Mouse (Mus musculus): ENCODE measurements around the gene Krtap26-1.

Krtap26-1 gene

DNA sequence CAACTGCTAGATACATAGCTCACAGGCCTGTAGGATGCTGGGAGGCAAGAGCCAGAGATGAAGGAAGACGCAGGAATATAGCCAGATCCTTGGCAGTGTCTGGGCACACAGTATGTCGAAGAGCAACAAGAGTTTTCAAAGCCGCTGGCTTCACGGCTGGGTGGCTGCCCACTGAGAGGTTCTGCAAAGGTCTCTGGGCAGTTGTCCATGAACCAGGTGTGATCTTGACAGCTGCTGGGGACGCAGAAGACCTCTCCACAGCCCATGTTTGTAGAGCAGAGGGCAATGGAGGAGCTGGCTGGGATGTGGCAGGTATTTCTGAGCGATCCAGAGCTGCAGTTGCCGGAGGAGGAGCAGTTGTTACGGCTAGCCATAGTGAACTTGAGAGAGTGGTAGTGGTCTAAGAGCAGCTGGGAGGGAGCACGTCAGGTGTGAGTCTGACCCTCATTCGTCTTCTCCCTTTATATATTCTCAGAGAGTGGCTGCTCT, at the start of gene Krtap26-1:
Gene Krtap26-1, minus strand, starts transcription at position 439 of the 489 bp plus-strand sequence.
- no peak for DNase-seq (ENCODE audit: low read depth, low spot score)

DNA sequence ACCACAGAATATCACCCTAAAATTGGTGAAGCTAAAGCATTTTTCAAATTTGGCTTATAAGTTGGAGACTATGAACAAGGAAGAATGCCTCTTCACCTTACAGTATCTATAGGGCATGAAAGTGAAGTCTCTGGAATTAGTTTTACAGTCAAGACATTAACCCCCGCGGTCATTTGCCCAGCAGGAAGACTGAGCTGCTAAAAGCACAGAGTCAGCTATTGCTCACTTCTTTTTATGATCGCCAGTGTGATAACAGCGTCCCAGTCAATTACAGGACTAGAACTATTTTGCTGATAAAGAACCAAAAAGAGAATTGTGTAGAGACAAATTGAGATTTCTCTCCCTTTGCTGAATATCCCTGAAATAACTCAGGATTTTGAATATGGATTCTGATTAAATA, 48.7 kb upstream of the Krtap26-1 start:
- DNase-seq (ENCODE audit: low read depth, low spot score): no peak

DNA sequence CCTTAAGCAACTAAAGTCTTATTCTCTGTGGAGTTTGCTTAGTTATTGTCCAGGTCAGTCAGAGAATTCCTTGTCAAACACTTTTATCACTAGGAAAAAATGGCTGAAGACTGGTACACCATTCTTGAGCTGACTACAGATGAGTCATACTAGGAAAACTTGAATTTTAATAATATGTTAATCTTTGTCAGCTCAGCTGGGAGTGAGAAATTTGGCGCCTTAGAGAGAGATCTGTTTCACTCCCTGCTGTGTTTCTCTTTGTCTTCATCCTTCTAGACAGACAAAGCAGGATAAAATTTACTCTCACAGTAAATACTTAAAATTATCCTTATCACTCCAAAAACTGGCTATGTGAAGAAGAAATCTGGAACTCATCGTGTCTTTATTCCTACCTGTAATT, 33.7 kb upstream of the Krtap26-1 start:
- peak; percentile 16 for DNase-seq (ENCODE audit: low read depth, low spot score)

DNA sequence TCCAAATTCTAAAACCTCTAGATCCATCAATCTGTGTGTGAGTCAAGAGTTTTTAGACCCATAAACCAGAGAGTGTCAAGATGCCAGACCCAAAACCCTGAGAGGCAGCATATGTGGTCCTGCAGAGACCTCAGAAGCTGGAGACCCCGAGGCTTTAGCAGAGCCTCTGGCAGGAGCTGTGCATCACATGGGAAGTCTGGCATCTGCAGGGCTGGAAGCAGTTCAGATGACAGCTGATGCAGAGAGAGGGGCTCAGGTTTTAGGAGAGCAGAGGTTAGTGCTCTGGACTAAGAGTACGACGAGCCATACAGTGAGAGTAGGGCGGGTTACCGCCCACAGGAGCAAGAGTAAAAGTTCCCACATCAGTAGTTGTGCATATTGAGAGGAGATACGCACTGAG, 31.5 kb upstream of the Krtap26-1 start:
- no peak for DNase-seq (ENCODE audit: low read depth, low spot score)

DNA sequence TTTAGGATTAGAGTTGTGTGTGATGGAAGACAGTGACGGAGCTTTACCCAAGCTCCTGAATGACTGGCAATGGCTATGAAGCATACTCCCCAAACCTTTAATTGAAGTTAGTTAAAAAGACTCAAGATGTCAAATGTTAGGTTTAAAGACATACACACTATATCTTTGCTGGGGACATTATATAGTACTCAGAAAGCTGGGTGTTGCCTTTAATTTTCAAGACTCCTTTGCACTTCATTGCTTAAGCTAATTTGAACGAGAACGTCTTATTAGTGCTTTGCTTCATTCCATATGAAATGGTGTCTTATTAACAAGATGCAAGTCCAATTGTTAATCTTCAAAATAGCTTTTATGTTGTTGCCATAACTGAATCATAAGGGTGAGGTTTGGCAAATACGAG, 24.0 kb upstream of the Krtap26-1 start, which contains the start of gene Krtap27-1:
Gene Krtap27-1, minus strand, starts transcription at position 101 of the 400 bp plus-strand sequence.
- DNase-seq (ENCODE audit: low read depth, low spot score): no peak

DNA sequence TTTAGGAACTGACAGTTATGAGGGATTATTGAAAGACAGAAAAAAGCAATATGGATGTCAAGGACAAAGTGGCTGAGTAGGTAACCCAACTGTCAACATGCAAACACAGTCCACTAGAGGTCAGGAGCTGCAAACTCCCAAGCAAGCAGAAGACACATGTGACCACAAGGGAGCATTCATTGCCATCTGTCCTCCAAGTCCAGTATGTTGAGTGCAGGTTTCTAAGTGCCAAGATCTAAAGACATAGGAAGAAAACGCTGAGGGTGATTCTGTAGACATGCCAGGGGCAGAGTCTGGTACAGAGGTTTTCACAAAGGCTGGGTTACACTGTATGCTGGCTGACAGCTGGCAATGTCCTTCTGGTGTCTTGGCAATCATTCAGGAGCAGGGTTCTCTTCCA, 9.8 kb upstream of the Krtap26-1 start:
- DNase-seq (ENCODE audit: low read depth, low spot score): no peak

DNA sequence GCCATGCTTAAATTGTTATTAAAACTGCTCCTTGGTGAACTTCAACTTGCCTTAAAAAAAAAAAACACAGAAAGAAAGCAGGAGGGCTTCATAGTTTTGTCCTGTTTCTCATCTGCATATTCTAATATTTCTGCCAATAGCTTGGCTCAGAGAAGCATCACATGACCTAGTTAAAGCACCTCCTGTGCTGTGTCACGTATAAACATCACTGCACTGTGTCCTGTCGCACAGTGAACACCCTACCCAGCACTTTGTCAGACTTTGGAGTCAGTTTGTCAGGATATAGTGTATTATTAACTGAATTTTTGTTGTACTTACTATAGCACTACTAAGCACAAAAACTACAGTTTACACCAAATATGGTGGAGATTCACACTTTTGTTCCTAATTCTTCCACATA, 4.4 kb upstream of the Krtap26-1 start:
- DNase-seq (ENCODE audit: low read depth, low spot score): no peak

DNA sequence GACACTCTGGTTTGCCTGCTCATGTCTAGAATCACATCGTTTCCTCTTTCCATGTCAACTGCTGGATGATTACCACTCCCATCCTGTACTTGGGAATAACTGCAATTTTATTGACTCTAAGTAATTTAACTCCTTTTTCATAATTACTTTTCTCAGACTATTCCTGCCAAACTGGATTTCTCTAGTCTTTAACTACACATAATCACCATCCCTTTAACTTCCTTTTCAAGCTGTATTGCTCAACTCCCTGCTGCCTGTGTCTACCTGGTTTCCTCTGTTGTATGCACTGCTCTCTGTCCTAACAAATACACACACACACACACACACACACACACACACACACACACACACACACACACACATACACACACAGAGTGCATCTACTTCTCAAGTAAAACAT, 3.5 kb upstream of the Krtap26-1 start:
- DNase-seq (ENCODE audit: low read depth, low spot score): no peak

DNA sequence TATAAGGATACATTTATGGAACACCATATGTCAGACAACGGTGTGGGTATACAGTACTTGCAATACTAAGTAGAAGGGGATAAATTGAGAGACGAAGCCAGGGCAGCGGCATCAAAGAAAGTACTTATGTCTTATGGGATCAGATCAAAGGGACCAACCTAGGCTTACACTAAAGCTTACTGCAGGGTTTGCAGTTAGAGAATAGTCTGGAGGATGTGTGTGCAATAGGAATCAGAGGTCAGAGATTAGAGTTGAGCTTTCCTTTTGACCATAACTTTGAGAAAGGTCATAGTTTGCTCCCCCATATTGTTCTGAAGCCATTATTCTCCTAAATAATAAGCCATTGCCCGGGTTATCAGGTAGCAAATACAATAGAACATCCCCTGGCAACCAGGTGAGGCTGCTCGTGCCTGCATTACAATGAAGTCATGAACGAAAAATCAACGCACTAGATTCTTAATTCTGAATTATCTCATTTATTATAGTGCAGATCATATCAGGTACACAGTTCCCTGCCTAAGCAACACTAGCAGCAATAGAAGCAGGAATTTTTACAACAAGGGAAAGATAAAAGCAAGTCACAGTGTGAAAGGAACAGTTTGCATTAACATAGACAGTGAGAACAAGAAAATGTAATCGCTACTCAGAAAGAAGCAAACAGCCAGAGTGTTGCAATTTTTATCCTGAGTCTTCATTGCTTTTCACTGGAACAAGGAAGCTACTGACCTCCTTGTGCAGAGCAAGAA, 1.1 kb downstream of the Krtap26-1 start:
- DNase-seq (ENCODE audit: low read depth, low spot score): no peak

DNA sequence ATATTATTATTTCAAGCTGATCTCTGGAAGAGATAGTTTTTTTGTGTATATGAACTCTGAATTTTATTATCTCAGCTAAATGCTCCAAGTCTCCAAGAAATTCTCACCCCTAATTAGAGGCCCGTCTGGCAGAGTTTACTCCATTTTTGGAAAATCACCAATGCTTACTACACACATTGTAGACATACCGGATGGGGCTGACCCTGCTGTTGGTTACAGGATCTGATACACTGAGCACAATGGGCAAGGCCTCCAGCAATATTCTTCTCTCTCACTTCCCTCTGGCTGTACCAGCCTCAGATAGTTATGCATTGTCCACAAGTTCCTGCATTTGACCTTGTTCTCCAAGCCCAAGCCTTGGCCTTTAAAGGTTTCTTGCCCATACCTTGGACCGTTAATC, 7.5 kb downstream of the Krtap26-1 start:
- DNase-seq (ENCODE audit: low read depth, low spot score): no peak

DNA sequence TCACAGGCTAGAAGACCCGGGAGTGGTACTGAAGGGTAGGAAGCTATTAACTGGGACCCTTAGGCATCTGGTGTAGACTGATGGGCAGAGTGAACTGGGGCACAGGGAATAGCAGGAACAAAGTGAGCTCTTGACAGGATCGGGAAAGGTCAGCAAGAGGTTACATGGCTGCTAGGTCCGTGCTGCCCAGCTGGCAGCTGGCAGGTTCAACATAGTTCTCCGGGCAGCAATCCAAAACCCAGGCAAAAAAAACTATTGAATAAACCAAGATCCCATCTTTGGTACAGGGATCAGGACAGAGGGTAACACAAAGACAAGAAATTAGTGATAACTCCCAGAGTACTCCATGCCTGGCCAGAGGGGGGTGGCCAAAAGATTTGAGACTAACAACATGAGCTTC, 12.5 kb downstream of the Krtap26-1 start:
- no peak for DNase-seq (ENCODE audit: low read depth, low spot score)

DNA sequence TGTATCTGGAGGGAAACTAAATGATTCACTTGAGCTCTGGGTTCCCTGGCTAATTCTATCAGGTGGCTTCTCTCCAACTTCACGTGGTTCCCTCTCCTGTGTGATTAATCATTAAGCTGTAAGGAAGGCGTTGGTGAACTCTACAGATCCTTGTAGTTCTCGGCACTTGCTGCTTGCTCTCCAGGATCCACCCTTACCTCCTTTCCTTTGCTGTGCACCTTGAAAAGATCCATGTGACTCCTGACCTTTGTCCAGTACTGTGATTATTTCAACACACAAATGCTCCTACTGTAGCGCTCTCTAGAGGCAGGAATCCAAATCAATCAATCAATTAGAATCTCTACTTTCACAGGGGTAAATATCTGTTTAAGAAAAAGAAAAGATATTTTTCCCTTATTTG, 16.1 kb downstream of the Krtap26-1 start:
- no peak for DNase-seq (ENCODE audit: low read depth, low spot score)

DNA sequence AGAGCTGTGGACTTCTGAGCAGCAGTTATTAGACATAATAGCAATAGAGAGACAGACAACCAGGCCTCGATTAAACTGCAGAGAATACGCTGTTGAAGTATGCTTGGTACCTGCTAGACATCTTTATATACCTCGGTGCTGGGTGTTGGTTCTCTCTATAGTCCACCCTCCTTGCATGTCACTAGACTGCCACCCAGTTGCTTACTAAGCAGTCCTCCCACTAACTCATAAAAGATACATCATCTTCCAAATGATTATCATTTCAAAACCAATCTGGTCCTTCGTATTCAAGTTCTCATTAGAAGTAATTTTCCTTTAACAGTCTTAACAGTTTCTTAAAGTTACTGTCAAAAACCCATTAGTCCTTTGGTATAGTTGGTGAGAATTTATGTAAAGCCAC, 20.0 kb downstream of the Krtap26-1 start, which contains the start of gene 2310079G19Rik:
Gene 2310079G19Rik, minus strand, starts transcription at position 101 of the 400 bp plus-strand sequence.
- DNase-seq (ENCODE audit: low read depth, low spot score): no peak

DNA sequence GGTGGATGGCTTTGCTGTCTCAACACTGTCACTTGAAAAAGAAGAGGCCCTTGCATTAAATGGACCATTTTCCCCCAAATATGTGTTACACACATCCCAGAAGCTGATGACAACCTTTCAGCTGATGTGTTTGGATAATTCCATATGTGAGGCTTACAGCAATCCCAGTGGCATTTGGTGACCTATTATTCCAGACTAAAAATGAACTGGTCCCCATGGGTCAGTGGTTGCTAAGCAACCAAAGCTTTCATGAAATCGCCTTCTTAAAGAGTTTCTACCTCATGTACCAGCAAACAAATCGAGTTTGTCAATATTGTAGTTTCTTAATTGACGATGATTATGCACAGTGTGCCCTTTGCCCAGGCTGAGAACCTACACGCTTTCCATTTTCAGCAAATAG, 34.9 kb downstream of the Krtap26-1 start:
- DNase-seq (ENCODE audit: low read depth, low spot score): no peak

DNA sequence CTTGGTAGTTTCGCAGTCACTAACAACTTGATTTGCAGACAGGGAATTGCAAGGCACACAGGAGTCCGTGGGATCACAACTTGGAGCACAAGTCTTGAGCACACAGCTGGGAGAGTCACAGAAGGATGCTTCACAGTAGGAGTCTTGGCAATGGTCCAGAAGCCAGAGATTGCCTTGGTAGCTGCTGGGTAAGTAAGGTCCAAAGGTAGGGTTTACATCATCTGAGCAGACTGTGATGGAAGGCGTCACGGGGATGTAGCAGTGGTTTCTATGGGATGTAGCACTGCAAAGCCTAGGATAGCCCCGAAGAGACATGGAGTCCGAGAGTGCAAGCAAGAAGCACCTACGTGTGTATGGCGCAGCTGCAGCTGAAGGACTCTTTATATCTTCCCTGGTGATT, 35.7 kb downstream of the Krtap26-1 start, which contains the start of gene Krtap24-1:
Gene Krtap24-1, minus strand, starts transcription at position 358 of the 400 bp plus-strand sequence.
- no peak for DNase-seq (ENCODE audit: low read depth, low spot score)

DNA sequence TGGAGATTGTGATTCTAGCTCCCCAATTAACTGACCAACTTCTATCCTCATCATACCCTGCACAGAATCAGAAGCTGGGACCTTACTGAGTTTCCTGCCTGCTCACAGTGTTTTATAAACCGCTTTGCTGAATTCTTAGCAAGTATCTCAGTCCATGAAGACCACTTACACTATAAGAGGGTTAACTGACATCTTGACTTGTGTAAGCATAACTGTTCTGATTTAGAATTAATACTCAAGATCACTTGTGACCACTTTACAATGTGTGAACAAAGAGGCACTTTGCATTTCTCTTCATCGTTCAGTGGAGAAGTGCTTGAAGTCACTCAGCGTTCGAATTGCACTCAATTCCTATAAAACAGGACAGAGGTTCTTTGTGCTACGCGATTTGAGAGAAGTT, 43.0 kb downstream of the Krtap26-1 start:
- DNase-seq (ENCODE audit: low read depth, low spot score): no peak

DNA sequence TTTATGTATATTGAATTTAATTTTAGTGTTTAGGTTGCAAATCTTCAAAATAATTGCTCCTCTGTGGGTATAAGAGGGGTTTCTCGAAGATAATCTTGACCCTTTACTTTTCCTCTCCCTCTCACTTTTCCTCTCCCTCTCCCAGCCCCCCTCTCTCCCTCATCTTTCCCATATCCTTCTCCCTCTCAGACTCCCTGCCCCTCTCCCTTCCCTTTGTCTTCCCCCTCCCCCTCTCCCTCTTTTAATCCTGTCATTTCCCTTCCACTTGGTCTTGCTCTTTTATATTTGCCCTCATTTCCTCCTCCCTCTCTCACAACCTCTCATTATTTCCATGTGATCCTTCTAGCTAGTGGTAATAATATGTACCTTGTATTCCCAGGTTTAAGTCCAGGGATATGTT, 45.1 kb downstream of the Krtap26-1 start:
- DNase-seq (ENCODE audit: low read depth, low spot score): no peak

DNA sequence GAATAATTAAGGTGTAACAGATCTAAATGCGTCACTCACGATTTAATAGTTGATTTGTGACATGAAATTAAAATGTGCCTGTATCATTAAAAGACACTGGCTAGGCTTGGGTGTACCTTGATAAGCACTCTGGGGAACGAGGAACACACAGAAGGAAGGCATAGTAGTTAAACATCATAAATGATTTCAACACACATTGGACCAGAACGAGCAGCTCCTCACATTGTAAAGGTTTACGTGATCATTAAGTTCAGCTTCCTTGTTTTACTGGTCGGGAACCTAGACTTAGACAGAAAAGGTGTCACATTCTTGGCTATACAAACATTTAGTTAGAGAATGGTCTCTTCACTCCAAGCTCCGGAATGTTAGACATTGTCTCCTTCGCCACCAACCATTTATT, 47.3 kb downstream of the Krtap26-1 start:
- DNase-seq (ENCODE audit: low read depth, low spot score): no peak

DNA sequence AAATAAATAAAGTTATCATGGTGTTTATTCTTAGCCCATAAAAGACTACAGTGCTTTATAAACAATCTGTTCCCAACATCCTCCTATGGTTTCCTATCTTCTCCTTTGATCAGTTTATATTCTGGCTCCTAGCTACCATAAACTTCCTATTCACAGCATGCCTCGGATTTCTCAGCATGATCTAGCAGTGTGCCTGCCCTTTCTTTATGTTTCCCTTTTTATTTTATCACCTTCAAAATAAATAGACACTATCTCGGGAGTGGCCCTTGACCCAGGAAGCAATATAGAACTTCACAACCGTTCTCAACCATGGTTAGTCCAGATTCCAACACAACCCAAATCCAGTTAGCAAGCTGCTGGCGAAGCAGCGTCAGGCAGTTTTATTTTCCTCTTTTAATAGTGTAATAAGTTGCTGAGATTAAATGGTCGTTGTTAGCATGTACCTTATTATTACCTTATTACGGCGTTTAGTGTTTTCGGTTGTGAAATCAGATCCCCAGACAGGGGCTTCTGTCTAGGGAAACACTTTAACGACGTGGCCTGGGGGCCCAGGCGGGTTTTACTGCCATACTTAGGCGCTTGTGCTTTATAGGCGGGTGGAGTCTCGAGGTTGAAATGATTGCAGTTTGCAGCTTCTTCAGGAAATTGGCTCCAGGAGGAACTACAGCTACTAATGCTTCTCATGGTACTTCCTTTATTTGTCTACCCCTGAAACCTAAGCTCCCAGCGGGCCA, 47.9 kb downstream of the Krtap26-1 start:
- DNase-seq (ENCODE audit: low read depth, low spot score): no peak

All from telencephalon, adult 2 months (tissue).